Mouse (Mus musculus): Measurements from ENCODE around the gene Tlk1. TPM values are rescaled to one million over a fixed set of nuclear protein-coding genes. Genes with fewer than 3 reads are reported as not detected.

Tlk1 gene
- polyA plus RNA-seq, 1 experiment from 2014 or later = 36.8 TPM

GRCm38 (mm10) chr2:70838536-70839216, 13.1 kb upstream of the Tlk1 start:
- Histone ChIP-seq H3K9ac (ENCODE audit: low read depth, low read length) (no peak overlapping the region), H3K9me3 (ENCODE audit: control insufficient read depth, low read length) (no peaks in the 10 kb centered on the region), H3K27ac (ENCODE audit: low read depth, low read length) (no peak overlapping the region), H3K27me3 (ENCODE audit: control insufficient read depth, insufficient read depth, low read length) (no peaks in the 10 kb centered on the region), H3K4me2 (replicated peaks; ENCODE audit: low read depth, low read length) (no peak overlapping the region), H3K4me1 (replicated peaks; ENCODE audit: control insufficient read depth, insufficient read depth, low read length) (no peaks in the 10 kb centered on the region), H3K36me3 (ENCODE audit: control insufficient read depth, insufficient read depth, low read length) (no peaks in the 10 kb centered on the region), H3K4me3 (ENCODE audit: low read depth, low read length) (no peak overlapping the region)
- peak; percentile 25 for DNase-seq (ENCODE audit: low spot score)
- 40% methylated on average over 12 of the region's 12 CpGs for WGBS
- ATAC-seq (ENCODE audit: low FRiP score) = no peak

- Histone ChIP-seq H3K4me3 (ENCODE audit: low read depth, low read length) (no peak overlapping the region), H3K36me3 (ENCODE audit: control insufficient read depth, insufficient read depth, low read length) (no peaks in the 10 kb centered on the region), H3K27me3 (ENCODE audit: control insufficient read depth, insufficient read depth, low read length) (no peaks in the 10 kb centered on the region), H3K4me1 (replicated peaks; ENCODE audit: control insufficient read depth, insufficient read depth, low read length) (no peaks in the 10 kb centered on the region), H3K9ac (ENCODE audit: low read depth, low read length) (no peak overlapping the region), H3K4me2 (replicated peaks; ENCODE audit: low read depth, low read length) (no peak overlapping the region), H3K9me3 (ENCODE audit: control insufficient read depth, low read length) (no peaks in the 10 kb centered on the region), H3K27ac (ENCODE audit: low read depth, low read length) (no peak overlapping the region)
- WGBS = 80% methylated on average over 4 of the region's 4 CpGs
- ATAC-seq (ENCODE audit: low FRiP score) = no peak
- DNase-seq (ENCODE audit: low spot score) = no peak
Measured at GRCm38 (mm10) chr2:70836306-70836651, 10.8 kb upstream of the Tlk1 start.

GRCm38 (mm10) chr2:70835641-70836305, 10.2 kb upstream of the Tlk1 start:
- no peak overlapping the region for H3K9ac ChIP-seq (ENCODE audit: low read depth, low read length)
- no peak for ATAC-seq (ENCODE audit: low FRiP score)
- no peaks in the 10 kb centered on the region for H3K9me3 ChIP-seq (ENCODE audit: control insufficient read depth, low read length)
- H3K27ac ChIP-seq (ENCODE audit: low read depth, low read length) = no peak overlapping the region
- DNase-seq (ENCODE audit: low spot score) = no peak
- no peaks in the 10 kb centered on the region for H3K36me3 ChIP-seq (ENCODE audit: control insufficient read depth, insufficient read depth, low read length)
- WGBS = 79% methylated on average over 9 of the region's 9 CpGs
- no peak overlapping the region for H3K4me2 ChIP-seq (replicated peaks; ENCODE audit: low read depth, low read length)
- no peaks in the 10 kb centered on the region for H3K27me3 ChIP-seq (ENCODE audit: control insufficient read depth, insufficient read depth, low read length)
- H3K4me1 ChIP-seq (replicated peaks; ENCODE audit: control insufficient read depth, insufficient read depth, low read length) = no peaks in the 10 kb centered on the region
- H3K4me3 ChIP-seq (ENCODE audit: low read depth, low read length) = no peak overlapping the region

GRCm38 (mm10) chr2:70835209-70835608, 9.7 kb upstream of the Tlk1 start:
- H3K4me3 ChIP-seq (ENCODE audit: low read depth, low read length) = no peak overlapping the region
- H3K36me3 ChIP-seq (ENCODE audit: control insufficient read depth, insufficient read depth, low read length) = no peaks in the 10 kb centered on the region
- H3K27ac ChIP-seq (ENCODE audit: low read depth, low read length) = no peak overlapping the region
- no peaks in the 10 kb centered on the region for H3K4me1 ChIP-seq (replicated peaks; ENCODE audit: control insufficient read depth, insufficient read depth, low read length)
- 80% methylated on average over 2 of the region's 2 CpGs for WGBS
- no peak for DNase-seq (ENCODE audit: low spot score)
- no peaks in the 10 kb centered on the region for H3K27me3 ChIP-seq (ENCODE audit: control insufficient read depth, insufficient read depth, low read length)
- H3K9ac ChIP-seq (ENCODE audit: low read depth, low read length) = no peak overlapping the region
- no peak for ATAC-seq (ENCODE audit: low FRiP score)
- no peak overlapping the region for H3K4me2 ChIP-seq (replicated peaks; ENCODE audit: low read depth, low read length)
- no peaks in the 10 kb centered on the region for H3K9me3 ChIP-seq (ENCODE audit: control insufficient read depth, low read length)

GRCm38 (mm10) chr2:70833261-70833660, 7.7 kb upstream of the Tlk1 start:
- no peak overlapping the region for H3K4me3 ChIP-seq (ENCODE audit: low read depth, low read length)
- no peak for DNase-seq (ENCODE audit: low spot score)
- no peaks in the 10 kb centered on the region for H3K27me3 ChIP-seq (ENCODE audit: control insufficient read depth, insufficient read depth, low read length)
- ATAC-seq (ENCODE audit: low FRiP score) = no peak
- no peaks in the 10 kb centered on the region for H3K4me1 ChIP-seq (replicated peaks; ENCODE audit: control insufficient read depth, insufficient read depth, low read length)
- 58% methylated on average over 1 of the region's 1 CpGs for WGBS
- no peaks in the 10 kb centered on the region for H3K9me3 ChIP-seq (ENCODE audit: control insufficient read depth, low read length)
- H3K36me3 ChIP-seq (ENCODE audit: control insufficient read depth, insufficient read depth, low read length) = no peaks in the 10 kb centered on the region
- H3K27ac ChIP-seq (ENCODE audit: low read depth, low read length) = no peak overlapping the region
- H3K9ac ChIP-seq (ENCODE audit: low read depth, low read length) = no peak overlapping the region
- H3K4me2 ChIP-seq (replicated peaks; ENCODE audit: low read depth, low read length) = no peak overlapping the region

GRCm38 (mm10) chr2:70831709-70832350, 6.3 kb upstream of the Tlk1 start:
- Histone ChIP-seq H3K9ac (ENCODE audit: low read depth, low read length) (no peak overlapping the region), H3K27me3 (ENCODE audit: control insufficient read depth, insufficient read depth, low read length) (no peaks in the 10 kb centered on the region), H3K9me3 (ENCODE audit: control insufficient read depth, low read length) (no peaks in the 10 kb centered on the region), H3K4me1 (replicated peaks; ENCODE audit: control insufficient read depth, insufficient read depth, low read length) (no peaks in the 10 kb centered on the region), H3K27ac (ENCODE audit: low read depth, low read length) (no peak overlapping the region), H3K4me3 (ENCODE audit: low read depth, low read length) (no peak overlapping the region), H3K4me2 (replicated peaks; ENCODE audit: low read depth, low read length) (no peak overlapping the region), H3K36me3 (ENCODE audit: control insufficient read depth, insufficient read depth, low read length) (no peaks in the 10 kb centered on the region)
- WGBS = 91% methylated on average over 10 of the region's 10 CpGs
- ATAC-seq (ENCODE audit: low FRiP score) (no peak), DNase-seq (ENCODE audit: low spot score) (no peak)

- no peaks in the 10 kb centered on the region for H3K4me1 ChIP-seq (replicated peaks; ENCODE audit: control insufficient read depth, insufficient read depth, low read length)
- ATAC-seq (ENCODE audit: low FRiP score) = no peak
- H3K27me3 ChIP-seq (ENCODE audit: control insufficient read depth, insufficient read depth, low read length) = no peaks in the 10 kb centered on the region
- H3K27ac ChIP-seq (ENCODE audit: low read depth, low read length) = no peak overlapping the region
- H3K9me3 ChIP-seq (ENCODE audit: control insufficient read depth, low read length) = no peaks in the 10 kb centered on the region
- 43% methylated on average over 2 of the region's 2 CpGs for WGBS
- H3K36me3 ChIP-seq (ENCODE audit: control insufficient read depth, insufficient read depth, low read length) = no peaks in the 10 kb centered on the region
- H3K4me2 ChIP-seq (replicated peaks; ENCODE audit: low read depth, low read length) = no peak overlapping the region
- no peak overlapping the region for H3K4me3 ChIP-seq (ENCODE audit: low read depth, low read length)
- no peak for DNase-seq (ENCODE audit: low spot score)
- H3K9ac ChIP-seq (ENCODE audit: low read depth, low read length) = no peak overlapping the region
Measured at GRCm38 (mm10) chr2:70830683-70831082, 5.2 kb upstream of the Tlk1 start.

- Histone ChIP-seq H3K27me3 (ENCODE audit: control insufficient read depth, insufficient read depth, low read length) (no peaks in the 10 kb centered on the region), H3K27ac (ENCODE audit: low read depth, low read length) (no peak overlapping the region), H3K4me3 (ENCODE audit: low read depth, low read length) (no peak overlapping the region), H3K4me2 (replicated peaks; ENCODE audit: low read depth, low read length) (no peak overlapping the region), H3K9me3 (ENCODE audit: control insufficient read depth, low read length) (no peaks in the 10 kb centered on the region), H3K4me1 (replicated peaks; ENCODE audit: control insufficient read depth, insufficient read depth, low read length) (no peaks in the 10 kb centered on the region), H3K36me3 (ENCODE audit: control insufficient read depth, insufficient read depth, low read length) (no peaks in the 10 kb centered on the region), H3K9ac (ENCODE audit: low read depth, low read length) (no peak overlapping the region)
- DNase-seq (ENCODE audit: low spot score) = no peak
- no peak for ATAC-seq (ENCODE audit: low FRiP score)
- 87% methylated on average over 5 of the region's 5 CpGs for WGBS
Measured at GRCm38 (mm10) chr2:70829946-70830610, 4.5 kb upstream of the Tlk1 start.

All from hindbrain, embryonic 11.5 days (tissue).